Mouse (Mus musculus) neural tube, embryonic 11.5 days (tissue): ENCODE results near the gene Gtse1. TPM values are rescaled to one million over a fixed set of nuclear protein-coding genes. Genes with fewer than 3 reads are reported as not detected.

Experiments
- ATAC-seq: fragments of 200-750 bp; cut with Nextera tagmentation; 2 replicates; pipeline ENCODE4 v1.8.0; 2017; ENCODE audit warnings: moderate number of reproducible peaks, mild to moderate bottlenecking, moderate TSS enrichment, moderate library complexity; ENCODE audit not compliant: insufficient read depth, low FRiP score, low TSS enrichment
- DNase-seq: peaks from one replicate; pipeline ENCODE4 v3.0.0-alpha.2; 2015; ENCODE audit warnings: low spot score
- H3K27ac ChIP-seq: fragments of 300-500 bp; sonication (generic); 2 replicates; pipeline ENCODE4 v1.5.1; 2014; ENCODE audit warnings: low read depth, mild to moderate bottlenecking, low read length
- H3K27me3 ChIP-seq: fragments of 300-500 bp; sonication (generic); 2 replicates; pipeline ENCODE4 v1.6.1; 2014; ENCODE audit warnings: mild to moderate bottlenecking, low read length, mixed read lengths; ENCODE audit not compliant: control insufficient read depth, insufficient read depth
- H3K36me3 ChIP-seq: fragments of 300-500 bp; sonication (generic); 2 replicates; pipeline ENCODE4 v1.6.1; 2014; ENCODE audit warnings: mild to moderate bottlenecking, low read length, moderate library complexity, mixed read lengths; ENCODE audit not compliant: control insufficient read depth, insufficient read depth
- H3K4me1 ChIP-seq: fragments of 300-500 bp; sonication (generic); 2 replicates; pipeline ENCODE4 v1.6.1; 2014; ENCODE audit warnings: low read length, mixed read lengths; ENCODE audit not compliant: control insufficient read depth, insufficient read depth
- H3K4me2 ChIP-seq: fragments of 300-500 bp; sonication (generic); 2 replicates; pipeline ENCODE4 v1.6.1; 2014; ENCODE audit warnings: low read depth, mild to moderate bottlenecking, moderate library complexity
- H3K4me3 ChIP-seq: fragments of 300-500 bp; sonication (generic); 2 replicates; pipeline ENCODE4 v1.5.1; 2014; ENCODE audit warnings: low read depth, low read length
- H3K9ac ChIP-seq: fragments of 300-500 bp; sonication (generic); 2 replicates; pipeline ENCODE4 v1.6.1; 2014; ENCODE audit warnings: mild to moderate bottlenecking, low read length
- H3K9me3 ChIP-seq: fragments of 300-500 bp; sonication (generic); 2 replicates; pipeline ENCODE4 v1.6.1; 2016; ENCODE audit warnings: low read length; ENCODE audit not compliant: control insufficient read depth
- WGBS: fragments of 180-500 bp; shearing (Covaris S2); extraction: QIAGEN DNeasy Blood & Tissue Kit; methylation state at CpG from one replicate; pipeline ENCODE4 v1.1.7; 2014; 5-methylcytosine and 5-hydroxymethylcytosine counted together
- polyA plus RNA-seq: library from polyadenylated mRNA; unstranded; fragments of >200 nt; fragmentation: Nextera tagmentation; extraction: Ambion mirVana; gene quantifications from 2 replicates; pipeline ENCODE4 v1.2.1, GENCODE M21; 2014

Gene Gtse1
- polyA plus RNA-seq, 1 experiment from 2014 or later, result 40.3 TPM

GRCm38 (mm10) chr15:85889235-85889634 lies 29.7 kb downstream of the Gtse1 start:
- 94% methylated on average over 4 of the region's 4 CpGs for WGBS
- H3K4me2 ChIP-seq, result no peak overlapping the region
- H3K27ac ChIP-seq, result no peak overlapping the region
- no peaks in the 10 kb centered on the region for H3K9me3 ChIP-seq
- no peak overlapping the region for H3K9ac ChIP-seq
- H3K27me3 ChIP-seq, result no peaks in the 10 kb centered on the region
- no peak for DNase-seq
- ATAC-seq, result no peak
- H3K4me1 ChIP-seq, result peaks cover 13% of the 10 kb centered on the region; the same call in 1 of the 2 replicates
- H3K4me3 ChIP-seq, result no peak overlapping the region
- peaks cover 7% of the 10 kb centered on the region for H3K36me3 ChIP-seq

- H3K27me3 ChIP-seq, result no peaks in the 10 kb centered on the region
- no peak overlapping the region for H3K9ac ChIP-seq
- WGBS, result 53% methylated on average over 10 of the region's 10 CpGs
- ATAC-seq (peak; percentile 28; the same call in 1 of the 2 replicates), DNase-seq (peak; percentile 18)
- peaks cover 13% of the 10 kb centered on the region; the same call in 1 of the 2 replicates for H3K4me1 ChIP-seq
- no peaks in the 10 kb centered on the region for H3K9me3 ChIP-seq
- peak overlapping the region; percentile 58 for H3K27ac ChIP-seq
- no peak overlapping the region for H3K4me3 ChIP-seq
- H3K4me2 ChIP-seq, result no peak overlapping the region
- peaks cover 9% of the 10 kb centered on the region for H3K36me3 ChIP-seq
Measured at GRCm38 (mm10) chr15:85891971-85892370, 32.4 kb downstream of the Gtse1 start.

GRCm38 (mm10) chr15:85892498-85893118 lies 33.1 kb downstream of the Gtse1 start:
- peak overlapping the region; percentile 0; the same call in 1 of the 2 replicates for H3K9ac ChIP-seq
- peaks cover 12% of the 10 kb centered on the region for H3K36me3 ChIP-seq
- no peaks in the 10 kb centered on the region for H3K27me3 ChIP-seq
- peak overlapping the region; percentile 76; the same call in 1 of the 2 replicates for H3K27ac ChIP-seq
- ATAC-seq (peak; percentile 89), DNase-seq (peak; percentile 36)
- no peaks in the 10 kb centered on the region for H3K9me3 ChIP-seq
- peaks cover 13% of the 10 kb centered on the region; the same call in 1 of the 2 replicates for H3K4me1 ChIP-seq
- H3K4me3 ChIP-seq, result no peak overlapping the region
- H3K4me2 ChIP-seq, result no peak overlapping the region
- 39% methylated on average over 13 of the region's 13 CpGs for WGBS

GRCm38 (mm10) chr15:85893871-85894270 lies 34.3 kb downstream of the Gtse1 start:
- no peak overlapping the region for H3K9ac ChIP-seq
- no peak overlapping the region for H3K27ac ChIP-seq
- DNase-seq (no peak), ATAC-seq (no peak)
- H3K4me2 ChIP-seq, result no peak overlapping the region
- WGBS, result 88% methylated on average over 7 of the region's 7 CpGs
- no peaks in the 10 kb centered on the region for H3K9me3 ChIP-seq
- H3K4me1 ChIP-seq, result peaks cover 13% of the 10 kb centered on the region; the same call in 1 of the 2 replicates
- H3K4me3 ChIP-seq, result no peak overlapping the region
- no peaks in the 10 kb centered on the region for H3K27me3 ChIP-seq
- H3K36me3 ChIP-seq, result peaks cover 8% of the 10 kb centered on the region; the same call in 1 of the 2 replicates

GRCm38 (mm10) chr15:85896284-85896683 lies 36.7 kb downstream of the Gtse1 start:
- H3K4me1 ChIP-seq, result peaks cover 13% of the 10 kb centered on the region; the same call in 1 of the 2 replicates
- ATAC-seq (no peak), DNase-seq (peak; percentile 83)
- no peak overlapping the region for H3K4me2 ChIP-seq
- no peaks in the 10 kb centered on the region for H3K27me3 ChIP-seq
- whole genome bisulfite sequencing, result 17% methylated on average over 8 of the region's 8 CpGs
- no peak overlapping the region for H3K4me3 ChIP-seq
- H3K36me3 ChIP-seq, result peaks cover 8% of the 10 kb centered on the region; the same call in 1 of the 2 replicates
- H3K9me3 ChIP-seq, result no peaks in the 10 kb centered on the region
- H3K27ac ChIP-seq, result no peak overlapping the region
- H3K9ac ChIP-seq, result no peak overlapping the region

GRCm38 (mm10) chr15:85897113-85897512 lies 37.6 kb downstream of the Gtse1 start:
- no peak overlapping the region for H3K27ac ChIP-seq
- DNase-seq, result no peak
- H3K9ac ChIP-seq, result no peak overlapping the region
- H3K27me3 ChIP-seq, result no peaks in the 10 kb centered on the region
- no peak for ATAC-seq
- peaks cover 13% of the 10 kb centered on the region; the same call in 1 of the 2 replicates for H3K4me1 ChIP-seq
- H3K9me3 ChIP-seq, result no peaks in the 10 kb centered on the region
- H3K4me2 ChIP-seq, result no peak overlapping the region
- H3K4me3 ChIP-seq, result no peak overlapping the region
- H3K36me3 ChIP-seq, result peaks cover 8% of the 10 kb centered on the region; the same call in 1 of the 2 replicates
- 91% methylated on average over 10 of the region's 10 CpGs for WGBS

- H3K4me2 ChIP-seq, result no peak overlapping the region
- ATAC-seq, result no peak
- H3K36me3 ChIP-seq, result peaks cover 7% of the 10 kb centered on the region; the same call in 1 of the 2 replicates
Measured at GRCm38 (mm10) chr15:85899396-85899795, 39.9 kb downstream of the Gtse1 start.

GRCm38 (mm10) chr15:85900318-85900717 lies 40.8 kb downstream of the Gtse1 start:
- ATAC-seq (no peak), DNase-seq (no peak)
- H3K9me3 ChIP-seq, result no peaks in the 10 kb centered on the region
- no peak overlapping the region for H3K27ac ChIP-seq
- H3K4me2 ChIP-seq, result no peak overlapping the region
- no peak overlapping the region for H3K9ac ChIP-seq
- no peaks in the 10 kb centered on the region for H3K4me1 ChIP-seq
- H3K27me3 ChIP-seq, result no peaks in the 10 kb centered on the region
- WGBS, result 92% methylated on average over 8 of the region's 8 CpGs
- H3K4me3 ChIP-seq, result no peak overlapping the region
- H3K36me3 ChIP-seq, result 0 out of 2 replicates have a peak, but pooled peaks cover 5% of the 10 kb centered on the region

More at GRCm38 (mm10) chr15:85899396-85899795, 39.9 kb downstream of the Gtse1 start:
- 70% methylated on average over 6 of the region's 6 CpGs for WGBS
- H3K27me3 ChIP-seq, result no peaks in the 10 kb centered on the region
- no peak overlapping the region for H3K4me3 ChIP-seq
- H3K9me3 ChIP-seq, result no peaks in the 10 kb centered on the region
- DNase-seq, result no peak
- H3K4me1 ChIP-seq, result no peaks in the 10 kb centered on the region
- H3K27ac ChIP-seq, result no peak overlapping the region
- no peak overlapping the region for H3K9ac ChIP-seq

GRCm38 (mm10) chr15:85900801-85901200 lies 41.3 kb downstream of the Gtse1 start:
- Histone ChIP-seq H3K4me2 (no peak overlapping the region), H3K27me3 (no peaks in the 10 kb centered on the region), H3K4me1 (no peaks in the 10 kb centered on the region), H3K9ac (no peak overlapping the region), H3K27ac (no peak overlapping the region), H3K4me3 (no peak overlapping the region), H3K9me3 (no peaks in the 10 kb centered on the region), H3K36me3 (0 out of 2 replicates have a peak, but pooled peaks cover 3% of the 10 kb centered on the region)
- no peak for DNase-seq
- ATAC-seq, result no peak
- WGBS, result 80% methylated on average over 12 of the region's 12 CpGs
